Comparison of ENCODE assay signal across 8 mouse cellular contexts in the genomic region with DNA sequence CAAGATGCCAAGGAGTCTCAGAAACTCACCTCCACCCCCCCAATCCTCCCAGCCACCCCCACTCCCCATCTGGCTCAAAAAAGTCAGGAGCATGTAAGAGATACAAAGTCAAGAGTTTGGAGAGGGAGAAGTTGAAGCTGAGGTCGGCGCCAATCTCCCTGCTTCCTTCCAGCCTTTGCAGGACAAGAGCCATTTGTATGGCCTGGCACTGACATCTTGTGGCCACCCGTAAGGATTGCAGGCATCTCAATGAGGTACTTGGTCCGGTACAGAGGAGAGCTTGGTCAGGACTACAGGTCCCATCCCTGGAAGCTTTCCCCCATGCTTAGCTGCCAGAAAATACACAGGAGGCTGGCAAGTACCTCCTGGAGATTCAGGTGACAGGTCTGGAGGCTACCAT. TPM values are rescaled to one million over a fixed set of nuclear protein-coding genes. Genes with fewer than 3 reads are reported as not detected.
A peak's percentile ranks its signal among the peaks of the same experiment; 100 is the strongest.
DNase-seq lines count a peak whose midpoint lies in the region; ATAC-seq and TF ChIP-seq lines count a peak whose summit lies in the region.

No protein-coding gene starts in this region.

- TF ChIP-seq CTCF in CH12.LX (conservative IDR thresholded peaks at IDR 0.05 in 1 of 2, IDR thresholded peaks at IDR 0.05 in 1 of 2; ENCODE audit: low read depth in 2 of 2, low read length in 2 of 2) = peak; percentile 58 to 96
- TF ChIP-seq CTCF in lung, embryonic 14.5 days (IDR thresholded peaks at IDR 0.05; ENCODE audit: low read depth) = peak; percentile 98

- no peaks in the 10 kb centered on the region for H3K36me3 ChIP-seq in CH12.LX (replicated peaks in 1 of 2; ENCODE audit: control insufficient read depth in 1 of 2, insufficient read depth in 1 of 2, low read length in 1 of 2)
- no peaks in the 10 kb centered on the region for H3K36me3 ChIP-seq in lung, embryonic 14.5 days (ENCODE audit: insufficient read depth)

- peak; percentile 63 for DNase-seq in CH12.LX (ENCODE audit: extremely low read depth)
- DNase-seq in embryo, embryonic 10 days (ENCODE audit: low spot score) = peak; percentile 92
- peak; percentile 42 for DNase-seq in gastrocnemius, postnatal 25 days
- DNase-seq in kidney, postnatal 10 days = peak; percentile 87
- DNase-seq in lung, embryonic 14.5 days = peak; percentile 88
- peak; percentile 59 for DNase-seq in right cerebral cortex, adult 18-20 months

- in situ Hi-C loops in CH12.LX (cut with MboI; ENCODE audit: low pct_ligation_motif_present, low pct_unique_long_range_greater_than_20kb, low sequenced_read_pairs) = loop anchor here (25.0 kb wide), 1 partner anchor 133 kb away; a partner anchor contains a TSS

- peak; percentile 28 for ATAC-seq in activated CD4-positive, CD25-positive, alpha-beta regulatory T cell, adult 4 months
- 0 out of 2 replicates have a peak, but pooled peaks have one; percentile 41 for ATAC-seq in lung, embryonic 14.5 days (ENCODE audit: insufficient read depth)
- no peak for ATAC-seq in erythroid progenitor cell, adult 5-6 weeks (replicated peaks; ENCODE audit: low FRiP score, poor library complexity, severe bottlenecking)

- H3K4me3 ChIP-seq in CH12.LX (replicated peaks in 1 of 3; ENCODE audit: low read depth in 2 of 3, low read length in 2 of 3, poor library complexity in 1 of 3) = no peak overlapping the region
- H3K4me3 ChIP-seq in lung, embryonic 14.5 days (ENCODE audit: low read depth, low read length) = no peak overlapping the region

- no peaks in the 10 kb centered on the region for H3K79me2 ChIP-seq in CH12.LX (replicated peaks; ENCODE audit: control insufficient read depth, extremely low read depth, insufficient read depth, poor library complexity, severe bottlenecking)

- H3K27ac ChIP-seq in CH12.LX (ENCODE audit: insufficient read depth, low read depth) = no peak overlapping the region
- no peak overlapping the region for H3K27ac ChIP-seq in lung, embryonic 14.5 days (ENCODE audit: low read depth)

- H3K27me3 ChIP-seq in CH12.LX (replicated peaks) = peaks cover 59% of the 10 kb centered on the region
- H3K27me3 ChIP-seq in lung, embryonic 14.5 days (ENCODE audit: insufficient read depth, low read length) = peaks cover 12% of the 10 kb centered on the region; the same call in 1 of the 2 replicates

- TF ChIP-seq RAD21 in CH12.LX (IDR thresholded peaks at IDR 0.05; ENCODE audit: low read depth, low read length) = no peak; the same call in none of the 2 replicates

- 2% methylated on average over 4 of the region's 4 CpGs for WGBS in lung, embryonic 14.5 days

- no peak for TF ChIP-seq EP300 in CH12.LX (IDR thresholded peaks at IDR 0.05; ENCODE audit: low read length)

- H3K4me1 ChIP-seq in CH12.LX (ENCODE audit: control insufficient read depth in 1 of 2, insufficient read depth in 2 of 2) = peaks cover 0 to 15% of the 10 kb centered on the region in 2 experiments; a peak in 2 of 4 replicates
- H3K4me1 ChIP-seq in lung, embryonic 14.5 days (ENCODE audit: insufficient read depth) = peaks cover 8% of the 10 kb centered on the region; the same call in 1 of the 2 replicates

- no peaks in the 10 kb centered on the region for H3K9me3 ChIP-seq in CH12.LX (replicated peaks; ENCODE audit: low read length)
- H3K9me3 ChIP-seq in lung, embryonic 14.5 days (ENCODE audit: low read depth, low read length) = no peaks in the 10 kb centered on the region

- no peak overlapping the region for H3K9ac ChIP-seq in CH12.LX (ENCODE audit: insufficient read depth, low read depth)
- H3K9ac ChIP-seq in lung, embryonic 14.5 days = no peak overlapping the region

- TF ChIP-seq POLR2A in CH12.LX (IDR thresholded peaks at IDR 0.05; ENCODE audit: low read depth, low read length) = no peak

- H3K4me2 ChIP-seq in CH12.LX (ENCODE audit: insufficient read depth, low read depth, poor library complexity, severe bottlenecking) = no peak overlapping the region
- no peak overlapping the region for H3K4me2 ChIP-seq in lung, embryonic 14.5 days

- dilution Hi-C loops in CH12.LX (cut with MboI; ENCODE audit: extremely low pct_ligation_motif_present, extremely low pct_unique_long_range_greater_than_20kb, low sequenced_read_pairs) = no loop called here

TF ChIP-seq in CH12.LX, 34 proteins besides CTCF, POLR2A, EP300 and RAD21:
- TF ChIP-seq MAFK (IDR thresholded peaks at IDR 0.05; ENCODE audit: insufficient replicate concordance, low read length) (no peak), TCF12 (IDR thresholded peaks at IDR 0.05; ENCODE audit: low read depth, low read length) (no peak), ZKSCAN1 (IDR thresholded peaks at IDR 0.05; ENCODE audit: borderline replicate concordance, low read depth, low read length) (no peak), BHLHE40 (IDR thresholded peaks at IDR 0.05; ENCODE audit: low read depth, low read length) (no peak), SMC3 (IDR thresholded peaks at IDR 0.05; ENCODE audit: low read depth, low read length) (peak; percentile 92), UBTF (IDR thresholded peaks at IDR 0.05; ENCODE audit: low read depth, low read length) (no peak), CHD2 (IDR thresholded peaks at IDR 0.05; ENCODE audit: low read length) (no peak), IRF4 (IDR thresholded peaks at IDR 0.05; ENCODE audit: low read depth, low read length) (no peak), MAX (IDR thresholded peaks at IDR 0.05; ENCODE audit: low read length) (no peak), ELF1 (IDR thresholded peaks at IDR 0.05; ENCODE audit: low read depth, low read length) (no peak), ZC3H11A (IDR thresholded peaks at IDR 0.05; ENCODE audit: low read depth, low read length) (peak; percentile 56)
TF ChIP-seq in CH12.LX: peak in this region for 2.

RNA-seq across cellular contexts. Expression of a gene that starts 35.7 kb away (rescaled TPM):
- total RNA-seq in CH12.LX (2012; rRNA removed) (22.2 and 22.6 TPM in 2 replicates), CH12.LX (2014; rRNA removed) (22.9 and 25.3 TPM in 2 replicates)
- 18.6 and 20.6 TPM in 2 replicates for polyA plus RNA-seq in CH12.LX (2012; ENCODE audit: insufficient read length, low read depth)
- 10 to 100 TPM; 19.6 to 23.0 TPM for polyA plus RNA-seq in activated CD4-positive, CD25-positive, alpha-beta regulatory T cell, adult 4 months (2017; shearing (Covaris generic))
- 10 to 100 TPM; 11.1 to 11.7 TPM for total RNA-seq in gastrocnemius, postnatal 25 days (2021)
- 40.6 and 43.9 TPM in 2 replicates for polyA plus RNA-seq in lung, embryonic 14.5 days (2014; fragmentation: Nextera tagmentation; extraction: Ambion mirVana)
- total RNA-seq in erythroid progenitor cell, adult 5-6 weeks (2015; ENCODE audit: low replicate concordance) = 17.7 and 27.2 TPM in 2 replicates
- total RNA-seq in erythroid progenitor cell, adult 5-6 weeks (2017; ENCODE audit: low replicate concordance) = 26.5 and 29.4 TPM in 2 replicates

Comparison
In these comparisons a context has a peak if more than half of its experiments do, and no peak if none do; other contexts are left out.
1. DNase-seq: peak in every context shown above with its lines; median percentile 92 in embryo, embryonic 10 days; 88 in lung, embryonic 14.5 days; 87 in kidney, postnatal 10 days; 63 in CH12.LX; 59 in right cerebral cortex, adult 18-20 months; 42 in gastrocnemius, postnatal 25 days.